Mouse (Mus musculus): ENCODE results near the gene Pitx2.

The Pitx2 gene

DNA sequence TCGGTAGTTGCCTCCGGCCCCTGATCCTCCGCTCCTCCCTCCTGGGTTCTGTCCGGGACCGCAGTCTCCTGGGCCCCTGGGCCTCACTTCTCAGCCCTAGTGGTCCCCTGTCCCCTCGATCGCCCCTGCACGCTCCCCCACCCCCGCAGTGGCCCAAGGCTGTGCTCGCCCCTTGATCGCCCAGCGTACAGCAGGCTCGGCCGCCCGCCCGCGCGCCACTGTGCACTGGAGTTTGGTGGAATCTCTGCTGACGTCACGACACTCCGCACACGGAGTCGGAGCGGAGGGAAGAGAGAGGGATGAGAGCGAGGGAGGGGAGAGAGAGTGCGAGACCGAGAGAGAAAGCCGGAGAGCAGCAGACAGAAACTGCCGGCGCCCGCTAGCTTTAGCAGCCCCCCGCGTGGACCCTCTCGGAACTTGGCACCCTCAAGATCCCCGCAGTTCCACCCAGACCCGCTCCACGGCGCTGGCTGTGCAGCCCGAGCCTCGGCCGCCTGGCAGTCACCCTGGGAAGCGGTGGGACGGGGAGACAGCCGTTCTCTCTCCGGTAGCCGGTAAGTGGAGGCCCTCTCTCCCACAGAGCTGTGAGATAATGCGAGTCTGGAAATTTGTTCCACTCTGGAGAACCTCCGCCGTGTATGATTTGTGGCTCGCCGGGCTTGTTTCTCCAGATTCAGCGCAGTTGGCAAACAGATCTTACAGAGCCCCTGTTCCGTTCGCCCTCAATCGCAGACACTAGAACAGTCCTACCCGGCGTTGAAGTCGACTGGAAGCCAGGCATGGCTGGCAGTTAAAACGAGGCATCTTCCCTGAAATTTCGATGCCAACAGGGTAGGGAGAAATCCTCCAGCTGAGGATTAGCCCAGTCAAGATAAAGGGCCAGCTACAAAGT is at the start of gene Pitx2:
Gene Pitx2 (plus strand): TSS at position 270 of the 892 bp plus-strand sequence.
- DNase-seq (ENCODE audit: low spot score): peak; percentile 86

DNA sequence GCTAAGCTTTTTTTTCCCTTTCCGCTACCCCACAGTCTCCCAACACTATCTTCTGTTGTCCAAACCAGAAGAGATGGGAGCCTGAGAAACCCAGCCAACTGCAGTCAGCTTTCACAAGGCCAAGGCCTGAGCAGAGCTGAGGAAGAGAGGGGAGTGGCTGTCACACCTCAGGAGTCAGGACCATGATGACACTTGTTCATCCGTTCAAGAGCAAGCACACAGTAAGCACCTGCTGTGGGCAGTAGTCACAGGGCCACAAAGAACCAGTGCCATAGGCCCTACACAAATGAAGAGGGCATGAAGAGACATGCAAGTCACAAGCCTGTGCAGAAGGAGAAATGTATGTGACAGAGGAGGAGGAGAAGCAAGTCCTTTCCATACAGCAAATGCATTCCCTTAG is 49.7 kb upstream of the Pitx2 start:
- no peak for DNase-seq (ENCODE audit: low spot score)

DNA sequence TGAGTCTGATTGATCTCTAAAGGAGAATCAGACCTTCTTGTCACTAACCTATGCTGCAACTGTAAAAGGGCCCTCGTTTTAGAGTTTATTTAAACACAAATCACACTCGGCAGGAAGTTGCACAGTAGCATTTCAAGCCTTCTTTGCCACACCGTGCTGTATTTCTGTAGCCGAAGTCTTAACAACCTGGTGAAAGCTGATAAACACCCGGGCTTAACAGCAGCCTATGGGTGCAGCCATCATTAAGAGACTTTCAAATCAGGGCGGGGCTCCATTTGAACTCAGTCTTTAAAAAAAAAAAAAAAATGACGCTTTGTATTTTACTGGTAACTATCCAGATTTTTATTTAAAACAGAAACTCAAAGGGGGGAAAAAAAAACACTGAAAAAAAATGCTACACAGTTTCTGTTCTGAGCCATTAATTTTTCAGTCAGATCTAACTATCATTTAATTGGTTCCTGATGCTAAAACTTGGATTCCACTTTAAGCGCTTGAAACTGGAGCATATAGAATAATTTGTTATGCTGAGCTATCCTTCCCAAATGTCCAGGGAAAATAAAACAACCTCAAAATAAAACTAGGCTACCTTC is 48.5 kb upstream of the Pitx2 start:
- no peak for DNase-seq (ENCODE audit: low spot score)

DNA sequence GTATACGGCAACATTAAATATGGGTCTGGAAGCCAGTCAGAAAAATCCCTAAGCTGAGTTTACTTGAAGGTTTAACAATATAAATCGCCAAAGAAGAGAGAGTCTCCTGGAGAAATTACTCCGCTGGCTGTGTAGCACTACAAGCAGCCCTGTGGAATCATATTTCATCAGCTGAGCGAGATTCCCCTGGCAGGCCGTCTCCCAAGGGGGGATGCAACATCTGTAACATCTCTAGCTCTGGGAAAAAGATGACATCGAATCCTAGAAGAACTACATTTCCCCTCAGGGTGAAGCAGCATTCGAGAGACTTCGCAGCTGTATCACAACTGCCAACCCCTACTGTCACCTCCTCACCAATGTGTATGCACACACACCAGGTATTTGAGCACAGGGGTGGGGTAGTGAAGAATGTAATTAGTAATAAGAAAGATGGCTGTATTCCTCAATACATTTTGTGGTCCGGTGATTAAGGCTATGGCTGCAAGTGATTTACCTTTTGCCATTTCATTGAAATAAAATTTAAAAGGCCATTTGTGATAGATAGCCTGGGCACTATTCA is 40.8 kb upstream of the Pitx2 start:
- DNase-seq (ENCODE audit: low spot score): peak; percentile 54

DNA sequence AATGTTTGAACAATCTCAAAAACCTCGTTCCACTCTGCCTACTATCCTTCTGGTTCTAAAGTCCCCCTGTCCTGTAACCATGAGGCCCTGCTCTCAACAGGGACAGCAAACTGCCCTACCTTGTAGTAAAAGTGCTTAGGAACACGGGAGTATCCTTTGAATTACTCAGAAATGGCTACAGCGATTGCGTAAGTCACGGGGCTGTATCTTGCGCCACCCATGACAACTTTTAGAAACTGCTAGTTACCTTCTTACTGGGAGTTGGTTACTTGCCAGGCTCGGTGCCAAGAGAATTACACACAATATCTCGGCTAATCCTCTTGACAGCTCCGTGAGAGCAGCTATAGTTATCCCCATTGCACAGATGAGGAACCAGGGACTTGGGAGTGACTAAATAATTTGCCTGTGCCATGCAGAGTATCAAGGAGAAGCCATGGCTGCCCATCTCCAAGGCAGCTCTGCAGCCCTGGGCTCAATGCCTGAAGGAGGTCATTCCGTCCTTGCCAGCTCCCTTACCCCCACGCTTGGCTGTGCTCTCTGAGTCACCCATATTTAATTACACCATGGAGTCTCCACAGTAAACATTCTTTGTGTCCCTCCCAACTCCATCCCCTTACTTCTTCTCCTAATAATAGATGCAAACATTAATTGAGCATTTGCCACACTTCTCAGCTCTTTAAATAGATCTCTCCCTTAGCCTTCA is 38.2 kb upstream of the Pitx2 start:
- DNase-seq (ENCODE audit: low spot score): no peak

DNA sequence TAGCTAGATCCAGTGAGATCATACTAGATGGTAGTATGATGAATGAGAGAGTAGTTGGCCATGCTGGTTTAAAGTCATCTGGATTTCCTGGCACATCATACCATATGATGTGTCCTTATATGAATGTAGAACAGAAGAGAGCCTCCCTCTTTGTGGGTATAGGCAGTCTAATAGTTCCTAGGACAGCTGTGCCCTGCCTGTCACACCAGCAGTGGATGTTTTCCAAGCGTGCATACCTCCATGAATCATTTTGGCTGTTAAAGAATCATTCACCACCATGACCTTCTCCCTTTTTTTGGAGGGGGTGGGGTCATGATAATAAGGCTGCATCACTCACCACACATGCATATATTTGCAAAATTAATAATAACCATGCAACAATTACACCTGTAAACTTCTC is 35.4 kb upstream of the Pitx2 start:
- DNase-seq (ENCODE audit: low spot score): no peak

DNA sequence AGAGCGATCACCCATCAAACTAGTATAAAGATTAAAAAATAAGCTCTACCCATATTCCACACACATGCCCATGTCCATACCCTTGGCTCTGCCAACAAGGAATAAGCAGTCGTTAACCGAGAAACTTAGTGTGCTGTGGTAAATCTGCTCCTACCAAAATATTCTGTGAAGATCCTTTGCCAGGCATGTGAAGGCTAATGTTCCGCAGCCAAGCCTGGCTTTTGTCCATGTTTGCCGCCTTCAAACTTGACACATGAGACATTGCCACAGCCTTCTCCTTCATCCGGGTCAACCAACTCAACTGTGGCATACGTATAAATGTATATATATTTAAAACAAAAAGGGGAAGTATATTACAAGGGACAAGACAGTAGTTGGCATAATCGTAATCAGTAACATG is 34.0 kb upstream of the Pitx2 start:
- no peak for DNase-seq (ENCODE audit: low spot score)

DNA sequence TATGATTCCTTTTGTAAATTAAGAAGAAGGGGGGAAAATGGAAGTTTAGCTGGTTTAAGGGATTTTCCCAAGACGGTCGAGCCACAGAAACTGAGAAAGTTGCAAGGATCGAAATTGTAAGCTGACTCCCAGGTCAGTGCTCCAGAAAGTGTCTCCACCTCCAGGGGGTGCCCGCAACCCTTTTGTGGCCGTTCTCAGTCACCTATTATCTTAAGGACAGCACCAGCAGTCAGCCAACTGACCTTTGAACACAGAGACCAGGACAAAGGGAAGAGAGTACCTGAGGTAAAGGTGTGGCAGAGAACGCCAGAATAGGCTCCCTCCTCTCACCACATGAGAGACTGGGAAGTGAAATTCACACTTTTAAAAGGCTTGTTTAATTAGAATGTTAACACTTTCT is 33.0 kb upstream of the Pitx2 start:
- no peak for DNase-seq (ENCODE audit: low spot score)

DNA sequence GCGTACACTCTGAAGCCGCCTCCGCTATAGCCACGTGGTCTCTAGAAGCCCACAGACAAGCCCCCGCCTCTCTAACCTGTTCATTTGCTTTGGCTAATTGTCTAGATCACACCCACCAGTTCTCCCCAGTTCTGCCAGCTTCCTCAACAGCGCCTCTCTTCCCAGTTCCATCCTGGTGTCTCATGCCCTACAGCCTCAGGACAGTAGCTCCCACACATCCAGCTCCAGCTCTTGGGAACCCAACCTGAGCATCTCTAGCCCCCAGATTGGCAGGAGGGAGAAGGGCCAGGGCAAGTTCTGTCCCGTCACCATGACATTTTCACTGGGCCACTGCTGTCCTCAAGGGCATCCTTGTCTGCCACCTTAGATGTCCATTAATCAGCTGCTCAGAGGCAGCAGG is 29.3 kb upstream of the Pitx2 start:
- DNase-seq (ENCODE audit: low spot score): no peak

DNA sequence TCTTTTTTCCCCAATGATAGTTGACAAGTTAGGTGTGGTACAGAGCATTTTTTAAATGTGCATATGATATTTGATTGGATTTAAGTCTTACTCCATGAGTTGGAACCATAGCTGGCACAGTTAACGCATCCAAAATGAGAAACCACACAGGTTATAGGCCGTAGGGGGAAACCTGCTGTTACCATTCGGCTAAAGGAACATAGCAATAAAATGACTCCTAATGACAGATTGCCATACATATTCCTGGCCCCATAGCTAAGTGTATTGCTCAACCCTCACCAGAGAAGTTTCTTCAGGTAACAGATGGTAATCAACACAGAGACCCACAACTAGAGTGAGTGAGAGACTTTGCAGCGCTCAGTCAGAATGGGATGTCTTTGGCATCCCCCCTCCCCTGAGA is 27.9 kb upstream of the Pitx2 start:
- no peak for DNase-seq (ENCODE audit: low spot score)

DNA sequence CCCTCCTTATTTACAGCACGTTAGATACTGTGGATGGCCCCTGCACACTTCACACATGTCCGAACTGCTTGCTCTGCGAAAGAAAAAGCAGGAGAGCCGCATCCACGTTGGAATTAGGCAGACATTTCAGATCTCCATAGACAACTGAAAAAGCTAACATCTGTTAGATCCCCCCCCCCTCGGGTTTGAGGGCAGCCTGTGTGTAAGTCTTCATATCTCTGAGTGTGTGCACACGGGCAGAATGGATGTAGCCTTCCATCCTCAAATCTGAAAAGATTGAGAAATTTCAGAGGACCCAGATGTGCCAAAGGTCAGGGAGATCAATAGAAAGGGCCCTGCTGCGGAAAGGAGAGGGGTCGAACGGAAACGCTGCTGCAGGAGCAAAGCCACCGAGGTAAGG is 5.2 kb upstream of the Pitx2 start:
- DNase-seq (ENCODE audit: low spot score): peak; percentile 42

DNA sequence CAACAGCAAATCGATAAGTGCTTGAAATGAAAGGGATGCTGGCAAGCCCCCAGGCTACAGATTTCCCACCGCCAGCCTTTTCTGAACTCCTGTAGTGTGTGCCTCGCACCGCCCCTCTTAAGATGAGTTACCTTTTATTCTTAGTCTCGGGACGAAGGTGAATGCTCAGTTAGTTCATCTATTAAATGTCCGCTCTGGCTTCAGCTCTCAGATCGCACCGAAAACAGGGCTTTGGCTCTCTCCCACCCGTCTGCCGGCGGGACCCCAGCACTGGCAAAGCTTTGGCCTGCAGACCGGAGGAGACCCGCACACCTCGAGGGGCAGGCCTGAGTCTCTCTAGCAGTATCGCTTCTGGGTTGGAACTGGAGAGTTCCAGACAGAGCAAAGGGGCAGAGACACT is 4.6 kb upstream of the Pitx2 start:
- peak; percentile 53 for DNase-seq (ENCODE audit: low spot score)

DNA sequence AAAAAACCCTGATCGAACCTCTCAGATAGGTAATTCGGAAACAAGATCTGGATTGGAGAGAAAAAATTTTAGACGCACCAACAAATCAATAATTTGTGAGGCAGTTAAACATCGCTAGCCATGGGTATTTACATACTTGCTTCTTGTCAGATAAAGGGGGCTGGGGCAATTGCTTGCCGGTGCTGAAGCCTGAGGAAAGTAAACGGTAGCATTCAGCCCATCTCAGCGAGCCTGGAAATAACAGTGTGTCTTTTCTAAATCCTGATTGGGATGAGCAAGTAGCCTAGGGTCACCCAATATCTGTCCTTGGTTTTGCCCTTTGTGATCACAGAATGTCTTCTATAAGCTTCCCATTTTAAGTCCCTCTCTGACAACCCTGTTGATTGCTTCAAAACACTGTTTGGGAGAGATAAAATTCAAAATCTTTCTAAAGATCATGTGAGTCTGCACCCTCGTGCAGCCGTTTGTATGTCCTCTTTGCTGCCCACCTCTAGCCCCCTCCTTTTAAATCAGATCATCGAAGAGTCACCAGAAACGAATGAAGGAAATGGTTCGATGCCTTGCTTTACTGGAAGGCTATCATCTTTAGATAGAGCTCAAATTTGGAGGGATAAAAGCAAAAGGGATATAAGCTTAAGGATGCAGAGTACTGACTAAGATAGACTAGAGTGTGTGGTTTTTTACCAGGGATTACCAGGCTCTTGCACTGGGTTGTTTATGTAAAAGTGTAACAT is 3.7 kb upstream of the Pitx2 start:
- peak; percentile 57 for DNase-seq (ENCODE audit: low spot score)

DNA sequence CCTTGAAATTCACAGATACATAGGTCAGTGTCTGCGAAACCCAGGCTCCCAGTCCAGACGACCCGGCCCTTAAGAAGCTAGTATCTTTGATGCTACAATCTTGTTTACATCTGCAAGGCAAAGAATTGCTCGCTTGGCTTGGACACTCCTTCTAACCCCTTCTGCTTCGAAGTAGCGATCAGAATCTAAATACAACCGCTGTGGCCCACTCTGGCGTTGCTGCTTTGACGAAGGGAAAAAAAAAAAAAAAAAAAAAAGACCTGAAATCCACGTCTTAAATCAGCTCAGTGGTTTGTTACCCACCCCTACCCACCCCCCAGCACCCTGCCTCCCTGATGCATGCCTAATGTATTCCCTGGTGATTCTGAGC is 3.1 kb upstream of the Pitx2 start:
- DNase-seq (ENCODE audit: low spot score): no peak

DNA sequence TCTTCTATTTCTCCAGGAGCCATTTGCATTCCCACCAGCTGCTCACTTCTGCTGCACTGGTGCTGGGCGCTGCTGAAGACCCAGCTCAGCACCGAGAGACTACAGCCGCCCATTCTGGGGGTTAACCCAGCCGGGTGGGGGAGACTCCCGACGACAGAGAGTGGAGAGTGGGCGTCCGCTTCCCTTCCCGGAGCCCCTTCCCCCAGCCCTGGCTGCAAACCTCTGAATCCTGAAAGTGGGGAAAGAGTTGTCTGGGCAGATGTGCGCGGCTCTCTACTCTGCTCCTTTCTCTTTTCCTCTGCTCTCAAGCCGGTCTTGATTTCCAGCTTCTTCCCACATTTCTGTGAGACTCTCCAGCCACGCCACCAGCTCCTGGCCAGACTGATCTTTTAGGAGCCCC is 2.6 kb upstream of the Pitx2 start:
- peak; percentile 55 for DNase-seq (ENCODE audit: low spot score)

DNA sequence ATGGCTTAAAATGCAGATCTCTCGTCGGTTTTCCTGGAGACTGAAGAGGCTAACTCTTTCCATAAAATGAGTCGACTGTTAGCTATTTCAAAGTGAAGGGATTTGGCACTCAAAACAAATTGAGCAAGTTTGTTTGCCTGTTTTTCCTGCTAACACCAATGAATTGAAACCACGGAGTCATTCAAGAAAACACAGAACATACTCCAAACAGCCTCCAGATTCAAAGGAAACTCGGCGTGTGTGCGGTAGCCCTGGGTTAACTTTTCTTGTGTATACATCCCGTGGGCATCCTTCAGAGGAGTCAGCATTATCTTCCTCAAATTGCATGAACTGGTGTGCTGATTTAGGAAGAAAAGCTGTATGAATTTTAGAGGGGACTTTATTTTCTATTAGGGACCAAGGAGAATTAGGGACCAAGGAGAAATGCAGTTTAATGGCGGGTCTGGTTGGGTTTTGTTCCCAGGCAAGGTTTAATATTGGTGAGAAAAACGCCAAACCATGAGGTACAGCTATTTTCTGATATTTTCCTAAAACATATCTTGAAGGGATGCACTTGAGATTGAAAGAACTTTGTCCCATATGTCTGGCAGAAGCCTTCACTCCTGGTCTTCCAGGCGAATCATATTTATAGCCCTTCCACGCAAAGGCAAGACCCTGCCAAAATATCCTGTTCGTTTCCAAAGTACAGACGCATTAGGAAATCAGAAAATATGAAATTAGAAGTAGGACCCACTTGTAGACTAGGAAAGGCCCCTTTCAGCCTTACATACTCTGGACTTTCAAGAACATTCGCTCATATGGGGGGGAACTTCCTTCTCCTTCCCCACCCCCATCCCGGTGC is 1.7 kb upstream of the Pitx2 start:
- peak; percentile 63 for DNase-seq (ENCODE audit: low spot score)

DNA sequence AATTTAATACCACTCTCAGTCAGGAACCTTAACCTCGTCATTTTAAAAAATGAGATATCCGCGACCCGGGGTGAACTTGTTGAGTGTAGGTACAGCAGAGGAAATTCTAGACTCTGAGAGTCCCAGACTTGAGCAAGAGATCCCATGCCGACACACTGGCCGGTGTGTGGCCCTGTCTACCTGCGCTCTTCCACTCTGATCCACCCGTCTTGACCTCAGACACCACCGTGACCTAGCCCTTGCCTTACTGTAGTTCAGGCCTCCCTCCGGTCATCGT is 1.1 kb upstream of the Pitx2 start:
- DNase-seq (ENCODE audit: low spot score): no peak

DNA sequence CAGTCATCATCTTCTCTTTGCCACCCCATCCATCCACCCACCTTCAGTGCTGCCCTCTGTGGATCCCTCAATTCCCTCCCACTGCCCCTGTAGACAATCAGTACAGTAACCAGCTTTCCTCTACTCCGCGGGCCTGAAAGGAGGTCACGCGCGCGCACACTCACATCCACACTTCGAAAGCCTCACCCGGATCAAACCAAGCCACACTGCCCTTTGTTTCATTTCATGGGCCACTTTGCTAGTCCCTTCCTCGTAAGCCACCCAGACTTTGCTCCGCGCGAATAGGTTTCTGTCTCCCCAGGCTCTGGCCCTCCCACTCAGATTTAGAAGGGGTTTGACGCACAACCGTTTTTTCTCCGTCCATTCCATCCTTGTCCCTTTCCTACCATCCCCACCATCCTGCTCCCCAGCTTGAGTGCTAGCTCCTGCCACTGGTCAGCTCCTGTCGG is 494 bp upstream of the Pitx2 start:
- DNase-seq (ENCODE audit: low spot score): no peak

DNA sequence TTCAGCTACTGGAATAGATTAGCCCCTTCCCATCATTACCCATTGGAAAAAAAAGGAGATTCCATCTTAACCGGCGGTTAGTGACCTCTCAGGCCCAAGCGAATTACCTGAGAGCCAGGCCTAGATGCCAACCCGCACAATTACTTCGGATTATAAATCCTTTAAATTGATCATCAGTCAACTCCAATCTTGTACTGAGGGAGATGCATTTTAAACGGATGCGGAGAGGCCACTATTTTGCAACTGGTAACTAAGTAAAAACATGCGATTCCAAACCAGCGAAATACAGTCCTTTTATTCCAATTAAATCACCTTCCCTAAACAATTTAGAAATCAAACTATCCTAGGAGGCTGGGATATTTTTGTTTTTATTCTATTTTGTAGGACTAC is 818 bp downstream of the Pitx2 start:
- no peak for DNase-seq (ENCODE audit: low spot score)

DNA sequence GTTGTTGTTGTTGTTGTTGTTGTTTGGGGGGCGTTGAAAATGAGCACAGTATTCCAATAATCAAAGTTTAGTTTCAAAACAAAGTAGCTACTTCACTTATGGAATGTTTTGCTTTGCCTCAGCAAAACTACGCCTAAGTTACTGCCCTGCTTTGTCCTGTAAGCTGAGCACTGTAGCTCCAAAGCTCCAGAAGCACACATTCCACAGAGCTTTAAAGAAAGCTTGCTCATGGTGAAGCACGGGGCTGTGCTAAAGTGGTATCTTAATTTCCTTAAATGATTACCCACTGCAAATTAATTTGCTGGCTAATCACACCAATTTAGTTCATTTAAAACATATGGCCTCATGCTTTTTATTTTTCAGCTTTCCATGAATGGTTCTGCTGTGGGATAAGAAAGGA is 1.5 kb downstream of the Pitx2 start:
- DNase-seq (ENCODE audit: low spot score): peak; percentile 59

DNA sequence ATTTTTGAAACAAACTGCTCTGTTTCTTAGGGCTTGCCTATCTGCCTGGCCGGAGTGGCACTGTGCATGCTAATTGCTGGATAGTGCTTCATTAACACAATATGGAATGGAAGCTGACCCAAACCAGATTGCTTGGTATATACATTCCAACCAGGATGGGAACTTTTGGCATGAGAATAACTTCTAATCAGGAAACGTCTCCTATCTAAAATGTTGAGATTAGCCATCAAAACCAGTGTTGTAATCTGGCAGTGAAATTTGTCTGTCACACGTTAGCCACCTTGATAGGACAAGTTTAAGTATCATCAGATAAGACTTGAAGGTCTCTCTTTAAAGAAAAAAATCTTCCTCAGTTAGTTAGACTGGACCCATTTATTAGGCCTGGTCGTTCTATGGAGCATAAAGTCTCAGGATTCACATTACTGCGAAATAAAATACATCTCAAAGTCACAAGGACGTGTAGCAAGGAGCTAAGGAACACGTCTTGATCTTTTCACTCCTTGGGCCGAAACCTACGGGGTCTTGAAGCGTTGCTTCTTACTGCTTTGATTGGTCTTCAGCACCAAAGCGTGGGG is 2.1 kb downstream of the Pitx2 start:
- DNase-seq (ENCODE audit: low spot score): peak; percentile 64
